Mouse (Mus musculus): ENCODE results near the gene Brinp1. TPM values are rescaled to one million over a fixed set of nuclear protein-coding genes. Genes with fewer than 3 reads are reported as not detected.

The Brinp1 gene
- total RNA-seq (2022) = under 1 TPM in 3 of 4 experiments, not detected in 1; 0.16 to 0.50 (median 0.29) TPM

DNA sequence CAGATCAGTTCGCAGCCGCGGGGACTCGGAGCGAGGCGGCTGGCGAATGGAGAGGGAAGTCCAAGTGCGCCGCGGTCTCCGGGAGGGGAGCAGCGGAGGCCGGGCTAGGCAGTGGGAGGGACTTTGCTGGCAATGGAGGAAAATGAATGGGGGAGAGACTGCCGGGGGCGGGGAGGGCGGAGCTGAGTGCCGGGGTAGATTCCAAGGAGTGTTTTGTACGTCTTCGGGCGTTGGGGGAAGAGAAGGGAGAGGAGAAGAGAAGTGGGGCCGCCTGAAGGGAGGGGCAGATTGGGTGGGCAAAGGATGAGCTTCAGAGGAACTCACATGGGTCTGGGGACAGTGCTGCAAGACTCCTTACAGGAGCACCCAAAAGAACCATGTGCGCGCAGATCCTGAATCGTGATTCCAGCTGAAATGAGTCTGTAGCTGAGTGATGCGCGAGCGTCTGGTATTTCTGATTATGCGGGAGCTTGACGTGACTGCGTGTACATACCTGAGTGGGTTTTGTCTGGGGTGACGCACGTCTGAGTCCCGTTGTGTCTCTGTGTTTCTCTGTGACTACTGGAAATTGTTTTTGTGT, at the start of gene Brinp1:
Gene Brinp1, minus strand, starts transcription at position 76 of the 580 bp plus-strand sequence.
- DNase-seq (ENCODE audit: low spot score) = no peak

DNA sequence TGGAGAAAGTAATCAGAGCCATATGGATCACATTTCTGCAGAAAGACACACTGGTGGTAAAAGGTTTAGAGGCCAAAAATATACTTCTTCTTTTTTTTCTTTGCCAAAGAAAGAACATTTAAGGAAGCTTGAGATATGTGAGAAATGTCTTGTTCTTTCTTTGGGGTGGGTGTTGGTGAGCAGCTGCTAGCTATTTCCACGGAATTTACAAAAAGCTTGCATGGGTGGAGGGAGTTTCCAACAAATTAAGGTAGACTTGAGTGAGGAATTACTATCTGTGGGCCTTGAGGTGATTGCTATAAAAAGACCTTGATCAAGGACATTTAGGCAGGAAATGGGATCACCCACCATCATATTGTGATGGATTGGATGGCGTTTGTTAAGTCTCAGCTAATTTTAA, 3.1 kb upstream of the Brinp1 start:
- DNase-seq (ENCODE audit: low spot score) = no peak

DNA sequence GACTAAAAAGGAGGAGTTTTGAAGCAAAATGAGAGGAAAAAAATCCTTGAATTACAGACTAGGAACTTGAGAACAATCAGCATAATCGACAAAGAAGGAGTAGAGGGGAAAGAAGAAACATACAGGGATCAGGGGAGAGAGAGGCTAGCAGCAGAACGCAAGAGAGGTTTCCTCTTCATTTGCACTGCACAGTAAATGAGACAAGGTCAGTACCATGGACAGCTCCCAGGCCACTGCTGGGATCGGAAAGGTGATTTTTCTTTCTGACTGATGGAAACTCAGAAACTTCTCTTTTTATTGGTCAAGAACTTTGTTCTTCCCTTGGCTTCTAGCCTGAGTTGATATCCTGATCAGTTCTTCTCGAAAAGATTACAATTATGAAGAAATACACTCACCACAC, 1.4 kb upstream of the Brinp1 start:
- DNase-seq (ENCODE audit: low spot score) = no peak

DNA sequence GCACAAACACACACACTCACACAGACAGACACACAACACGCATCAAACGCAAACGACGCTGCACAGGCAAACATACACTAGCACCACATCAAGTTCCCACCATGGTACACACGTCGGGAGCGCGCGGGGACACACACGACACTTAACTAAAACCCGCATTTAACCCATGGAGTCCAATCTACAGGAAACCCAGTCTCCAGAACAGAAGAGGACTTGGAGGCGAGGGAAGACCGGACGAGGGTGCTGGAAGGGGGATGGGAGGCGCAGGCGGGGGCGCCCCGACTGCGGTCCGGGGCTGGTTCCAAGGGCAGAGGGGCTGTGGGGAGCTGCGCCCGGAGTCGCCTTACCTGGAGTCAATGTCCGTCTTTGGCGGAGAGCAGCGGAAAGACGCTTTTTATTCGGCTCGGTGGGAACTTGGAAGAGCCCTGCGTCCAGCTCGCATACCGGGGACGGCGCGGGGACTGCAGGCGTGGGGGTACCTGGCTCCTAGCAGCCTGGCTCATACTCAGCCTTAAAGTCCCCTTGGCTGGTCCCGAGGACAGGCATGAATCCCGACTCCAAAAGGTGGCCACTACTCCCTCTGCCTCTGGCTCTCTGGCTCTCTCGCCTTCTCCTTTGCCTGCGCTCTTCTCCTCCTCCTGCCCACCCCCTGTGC, 403 bp downstream of the Brinp1 start:
- DNase-seq (ENCODE audit: low spot score) = no peak

DNA sequence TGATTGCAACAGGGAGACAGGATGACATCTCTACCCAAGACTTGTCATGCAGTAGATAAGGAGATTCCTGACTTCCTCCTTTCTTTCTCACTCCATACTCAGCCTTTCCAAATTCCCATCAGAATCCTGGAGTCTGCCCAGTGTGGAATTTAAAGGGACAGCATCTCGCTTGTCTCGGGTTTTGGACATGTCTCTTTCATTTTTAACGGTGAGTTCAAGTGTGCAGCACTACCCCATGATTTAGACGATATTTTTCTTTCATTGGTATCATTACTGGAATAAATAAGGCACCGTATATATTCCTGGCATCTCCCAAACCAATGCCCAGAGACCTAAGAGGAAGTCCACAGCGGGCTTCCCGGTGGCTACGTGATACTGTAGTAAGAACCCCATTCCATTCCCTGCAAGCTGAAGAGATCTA, 1.1 kb downstream of the Brinp1 start:
- no peak for DNase-seq (ENCODE audit: low spot score)

DNA sequence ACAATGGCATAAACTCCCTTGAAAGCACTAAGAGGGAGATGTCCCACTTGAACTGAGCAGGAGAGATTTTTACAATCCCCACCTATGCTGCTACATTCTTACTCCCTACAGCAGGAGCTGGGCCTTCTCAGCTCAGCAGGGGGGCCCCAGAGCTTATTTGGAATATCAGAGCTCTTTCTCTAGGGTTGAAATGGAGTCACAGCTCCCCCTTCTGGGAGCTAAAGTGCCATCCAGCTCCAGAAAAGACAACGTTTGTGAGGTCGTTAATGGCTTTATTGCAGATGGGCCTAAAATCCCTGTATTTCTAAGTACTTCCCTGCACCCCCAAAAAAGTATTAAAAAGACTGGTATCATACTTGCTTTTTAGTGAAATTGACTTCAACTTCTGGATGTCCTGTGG, 3.6 kb downstream of the Brinp1 start:
- no peak for DNase-seq (ENCODE audit: low spot score)

DNA sequence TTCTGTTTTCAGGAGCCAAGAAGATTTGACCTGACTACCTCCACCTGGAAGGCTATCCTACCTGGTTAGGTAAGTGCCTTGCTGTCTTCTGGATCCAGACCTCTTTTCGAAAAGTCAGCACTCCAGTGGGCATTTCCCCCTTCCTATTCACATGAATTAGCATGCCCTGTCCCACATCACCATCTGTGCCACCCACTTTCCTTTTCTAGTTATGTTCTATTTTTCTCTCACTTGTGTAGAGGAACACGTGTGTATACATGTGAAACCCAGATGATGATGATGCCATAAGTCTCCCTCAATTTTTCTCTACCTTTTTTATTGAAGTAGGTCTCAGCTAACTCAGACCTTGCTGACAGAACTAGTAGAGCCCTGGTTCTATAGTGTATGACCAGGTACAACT, 11.3 kb downstream of the Brinp1 start:
- no peak for DNase-seq (ENCODE audit: low spot score)

DNA sequence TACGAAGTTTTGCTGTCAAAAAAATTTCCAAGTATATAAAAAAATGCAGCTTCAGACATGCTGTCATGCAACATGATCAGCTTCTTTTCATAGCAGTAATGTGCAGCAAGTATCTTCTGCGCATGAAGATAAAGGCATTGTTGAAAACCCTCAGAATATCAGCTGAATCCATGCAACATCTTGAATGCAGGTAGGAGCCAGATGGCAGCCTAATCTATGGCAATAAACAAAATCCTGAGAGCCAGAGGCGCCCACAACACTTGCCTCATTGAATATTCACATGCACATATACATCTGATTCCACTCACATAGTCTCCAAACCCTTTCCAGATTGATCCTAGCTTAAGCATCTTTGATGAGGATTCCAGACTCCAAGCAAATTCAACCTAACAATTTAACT, 24.2 kb downstream of the Brinp1 start:
- no peak for DNase-seq (ENCODE audit: low spot score)

DNA sequence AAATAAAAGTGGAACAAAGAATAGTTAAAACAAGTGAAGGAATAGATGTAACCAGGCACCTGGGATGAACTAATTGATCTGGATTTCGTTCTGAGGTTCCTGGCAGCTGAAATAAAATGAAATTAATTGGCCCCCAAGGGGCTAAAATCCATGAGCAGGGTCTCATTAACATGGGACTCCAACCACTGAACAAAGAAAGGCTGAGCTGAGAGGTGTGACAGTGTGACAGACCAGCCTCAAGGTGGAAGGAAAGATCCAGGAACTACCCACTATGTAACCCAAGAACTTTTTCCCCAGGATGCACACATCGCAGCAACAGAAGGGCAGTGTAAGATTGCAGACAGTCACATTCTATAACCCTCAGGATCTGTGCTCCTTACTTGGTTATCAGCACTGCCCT, 28.1 kb downstream of the Brinp1 start:
- DNase-seq (ENCODE audit: low spot score) = no peak

DNA sequence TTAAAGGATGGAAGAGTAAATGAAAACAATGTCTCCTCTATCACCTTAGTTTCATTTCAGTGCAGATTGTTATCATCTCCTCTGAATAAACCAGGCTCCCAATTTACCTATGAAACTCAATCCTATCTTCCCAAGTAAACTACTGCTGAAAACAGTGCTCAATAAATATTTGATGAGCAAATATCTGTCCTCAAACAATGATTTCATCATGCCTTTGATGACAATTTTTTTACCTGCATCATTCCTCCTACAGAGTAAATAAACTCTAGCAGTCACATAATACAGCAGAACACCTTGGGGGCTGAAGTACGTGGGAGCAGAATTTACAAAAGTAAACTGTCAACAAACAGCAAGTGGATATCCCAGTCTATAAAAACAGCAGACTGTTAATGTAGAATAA, 31.3 kb downstream of the Brinp1 start:
- no peak for DNase-seq (ENCODE audit: low spot score)

DNA sequence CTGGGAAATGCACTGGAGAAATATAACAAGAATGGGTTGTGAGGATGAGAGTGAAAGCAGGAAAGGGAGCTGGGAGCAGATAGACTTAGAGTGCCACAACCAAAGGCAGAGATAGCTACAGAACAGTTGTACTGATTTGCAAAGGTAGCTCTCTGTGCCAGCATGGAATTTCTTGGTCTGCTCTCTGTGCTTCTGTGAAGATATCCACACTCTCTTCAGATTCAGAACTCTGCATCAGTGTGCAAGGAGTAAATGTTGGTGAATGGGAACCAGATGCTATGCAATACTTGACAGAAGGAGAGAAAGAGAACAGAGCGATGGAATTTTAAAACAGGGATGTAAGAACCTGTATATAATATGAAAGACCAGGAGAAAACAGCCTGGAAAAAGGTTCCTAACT, 31.7 kb downstream of the Brinp1 start:
- no peak for DNase-seq (ENCODE audit: low spot score)

DNA sequence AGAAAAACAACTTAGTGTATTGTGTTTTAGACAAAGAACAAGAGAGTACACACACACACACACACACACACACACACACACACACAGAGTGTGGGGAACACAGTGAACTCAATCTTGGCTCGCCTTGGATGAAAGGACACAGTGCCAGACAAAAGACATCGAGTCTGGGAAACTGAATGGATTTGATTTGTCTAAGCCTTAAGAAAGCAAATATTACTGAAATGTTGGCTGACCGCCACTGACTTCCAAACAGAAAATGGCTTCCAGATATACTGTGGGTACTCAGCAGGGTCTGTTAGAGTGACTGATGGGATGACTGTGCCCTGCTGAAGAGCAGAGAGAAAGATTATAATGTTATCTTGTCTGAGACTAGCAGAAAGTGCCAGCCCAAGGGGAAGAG, 34.1 kb downstream of the Brinp1 start:
- no peak for DNase-seq (ENCODE audit: low spot score)

DNA sequence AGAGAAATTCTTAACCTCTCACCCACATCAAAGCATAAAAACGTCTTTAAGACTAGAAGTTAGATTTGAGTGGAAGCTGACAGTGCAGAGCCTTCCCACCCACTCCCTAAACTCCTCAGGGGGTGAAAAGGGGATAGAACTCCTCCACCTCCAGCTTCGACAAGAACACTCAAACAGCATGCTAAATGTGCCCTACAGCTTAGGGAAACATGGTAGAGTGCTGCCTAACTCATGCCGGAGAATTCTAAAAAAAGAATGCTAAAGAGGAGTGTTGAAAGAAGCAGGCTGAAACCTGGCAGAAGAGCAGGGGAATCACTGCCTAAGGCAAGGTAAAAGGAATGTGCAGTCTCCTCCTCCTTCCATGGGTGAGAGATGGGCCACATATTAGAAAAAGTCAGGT, 43.3 kb downstream of the Brinp1 start:
- no peak for DNase-seq (ENCODE audit: low spot score)

DNA sequence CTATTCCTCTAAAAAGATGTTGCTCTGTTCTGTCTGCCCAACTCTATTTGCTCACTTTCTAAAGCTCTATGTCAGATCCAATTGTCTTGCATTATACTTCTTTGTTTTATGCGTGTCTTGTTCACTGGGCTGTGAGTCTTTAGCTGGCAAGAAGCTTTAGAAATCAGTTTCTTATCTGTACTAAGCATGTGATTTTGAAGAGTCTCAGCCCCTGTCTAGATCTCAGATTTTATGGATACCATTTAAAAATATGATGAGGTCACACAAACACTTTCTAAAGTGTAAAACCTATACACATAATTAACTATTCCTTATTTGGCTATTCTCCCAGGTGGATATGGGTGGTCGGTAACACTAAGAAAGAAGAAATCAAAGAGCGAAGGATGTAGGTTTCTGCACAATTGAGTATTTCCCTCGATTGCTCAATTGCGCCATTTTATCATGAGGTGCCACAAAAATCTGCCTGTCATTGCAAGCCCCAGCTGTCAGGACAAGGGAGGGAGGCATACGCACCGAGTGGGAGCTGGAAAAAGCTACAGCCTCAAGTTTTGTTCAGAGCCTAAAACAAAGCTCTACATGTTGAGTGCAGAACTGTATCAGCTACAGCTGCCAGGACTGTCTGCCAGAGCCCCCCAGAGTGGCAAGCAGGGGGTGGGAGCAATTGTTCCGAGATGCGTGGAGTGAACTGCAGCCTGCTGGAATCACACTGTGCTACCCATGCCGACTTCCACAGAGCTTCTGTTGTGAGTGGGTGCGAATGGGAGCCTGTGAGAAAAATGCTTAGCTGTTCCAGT, 47.6 kb downstream of the Brinp1 start:
- DNase-seq (ENCODE audit: low spot score) = no peak

DNA sequence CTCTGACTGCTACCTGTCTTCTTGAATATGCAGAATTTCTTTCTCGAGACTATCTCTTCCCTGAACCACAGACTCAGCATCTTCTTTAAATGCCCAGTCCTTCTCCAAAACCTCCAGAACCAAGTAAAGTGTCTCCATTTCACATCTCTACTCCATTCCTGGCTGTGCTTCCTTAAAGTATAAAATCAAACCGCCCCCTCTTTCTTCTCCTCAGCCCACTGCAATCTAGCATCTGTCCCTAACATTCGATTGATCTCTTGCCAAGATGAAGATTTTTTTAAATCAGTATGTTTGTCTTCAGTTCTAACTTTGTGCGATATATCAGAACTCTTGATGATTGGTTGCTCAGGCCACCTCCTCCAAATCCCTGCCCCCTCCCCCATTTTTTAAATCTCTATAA, 63.7 kb downstream of the Brinp1 start:
- DNase-seq (ENCODE audit: low spot score) = no peak

DNA sequence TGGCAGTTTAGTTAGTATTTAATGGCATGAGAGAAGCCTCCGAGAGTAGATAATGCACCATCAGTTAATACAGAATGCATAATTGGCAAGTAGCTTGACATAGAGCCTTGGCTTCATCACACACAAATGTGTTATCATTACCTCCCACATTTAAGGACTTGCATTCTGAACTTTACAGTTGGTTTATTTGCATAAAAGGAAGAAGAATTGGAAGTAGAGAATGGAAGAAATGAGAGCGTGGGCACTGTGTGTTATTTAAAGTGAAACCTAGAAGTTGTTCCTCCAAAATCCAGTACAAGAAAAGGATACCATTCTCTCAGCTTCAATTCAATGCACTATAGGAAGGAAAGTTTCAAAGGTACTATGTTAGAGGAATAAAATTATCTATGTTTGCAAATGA, 67.9 kb downstream of the Brinp1 start:
- no peak for DNase-seq (ENCODE audit: low spot score)

DNA sequence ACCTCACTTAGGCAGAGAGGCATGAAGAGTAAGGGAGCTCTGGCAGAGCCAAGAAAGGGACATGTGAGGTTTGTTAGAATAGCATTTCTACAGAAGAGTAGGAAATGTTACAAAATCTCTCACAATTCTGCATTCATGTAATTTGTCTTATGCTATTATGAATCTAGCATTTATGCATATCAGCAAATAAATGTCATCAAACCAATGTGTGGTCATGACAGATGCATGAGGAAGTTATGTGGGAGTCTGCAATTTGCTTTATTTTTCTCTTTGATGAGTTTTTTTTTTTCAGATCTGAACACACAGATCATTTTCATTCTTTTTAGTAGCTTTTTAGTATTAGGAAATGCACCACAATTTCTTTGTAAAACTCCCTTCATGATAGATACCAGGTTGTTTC, 82.2 kb downstream of the Brinp1 start:
- DNase-seq (ENCODE audit: low spot score) = no peak

DNA sequence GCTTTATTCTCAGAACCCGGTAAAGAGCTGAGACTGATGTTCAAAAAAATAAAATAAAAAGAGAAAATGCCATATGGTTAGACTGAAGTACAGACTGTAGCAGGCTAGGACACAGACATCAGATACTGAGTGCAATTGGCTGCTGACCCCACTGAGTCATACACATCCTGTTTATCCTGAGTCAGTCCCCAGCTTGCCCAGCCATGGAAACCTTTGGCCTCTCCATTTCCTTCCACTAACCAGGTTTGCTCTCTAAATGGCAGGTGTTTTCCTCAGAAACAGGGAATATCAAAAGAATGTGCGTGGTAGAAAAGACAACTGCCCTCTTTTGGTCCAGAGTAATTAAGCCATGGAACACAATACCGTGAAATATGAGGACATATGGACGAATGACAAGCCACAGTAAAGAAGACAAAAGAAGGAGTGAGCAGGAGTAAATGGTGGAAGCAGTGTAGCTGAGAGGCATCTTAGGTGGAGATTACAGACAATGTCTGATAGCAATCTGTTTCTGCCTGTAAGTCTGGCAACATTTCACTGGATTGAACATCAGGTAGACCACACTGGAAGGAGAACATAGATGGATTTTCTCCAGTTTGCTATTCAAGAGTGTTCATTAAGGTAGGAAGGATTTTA, 88.9 kb downstream of the Brinp1 start:
- no peak for DNase-seq (ENCODE audit: low spot score)

DNA sequence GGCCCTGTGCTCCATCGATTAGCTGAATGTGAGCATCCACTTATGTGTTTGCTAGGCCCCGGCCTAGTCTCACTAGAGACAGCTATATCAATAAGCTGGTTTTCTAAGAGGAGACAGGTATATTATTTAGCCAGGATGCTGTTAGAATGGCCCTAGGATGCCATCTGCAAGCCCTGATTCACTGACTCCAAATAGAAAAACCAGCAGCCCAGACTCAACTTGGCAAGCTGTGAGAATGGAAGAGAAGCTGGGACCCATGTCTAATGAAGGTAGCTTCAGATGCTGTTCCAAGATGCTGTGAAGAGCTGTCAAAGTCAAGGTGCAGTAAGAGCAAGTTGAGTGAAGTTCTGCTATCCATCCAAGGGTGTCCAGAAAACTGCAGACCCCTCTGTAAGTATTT, 89.5 kb downstream of the Brinp1 start:
- no peak for DNase-seq (ENCODE audit: low spot score)

DNA sequence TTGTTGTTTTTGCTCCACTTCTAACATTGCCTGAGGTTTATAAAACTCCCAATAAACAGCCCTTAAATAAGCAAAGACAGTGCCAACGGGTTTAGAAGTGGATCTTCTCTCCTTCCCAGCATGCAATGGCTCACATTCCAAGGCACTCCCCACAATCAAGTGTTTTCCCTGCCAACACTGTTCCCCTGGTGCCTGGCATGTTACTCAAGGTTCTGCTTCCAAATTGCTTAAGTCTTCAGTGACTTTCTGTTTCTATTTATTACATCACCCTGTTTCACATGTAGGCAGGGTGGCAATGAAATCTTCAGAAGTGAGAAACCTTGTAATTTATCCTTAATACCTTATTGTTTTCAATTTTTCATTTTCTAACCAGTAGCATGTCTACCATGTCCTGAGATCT, 97.3 kb downstream of the Brinp1 start:
- no peak for DNase-seq (ENCODE audit: low spot score)

DNA sequence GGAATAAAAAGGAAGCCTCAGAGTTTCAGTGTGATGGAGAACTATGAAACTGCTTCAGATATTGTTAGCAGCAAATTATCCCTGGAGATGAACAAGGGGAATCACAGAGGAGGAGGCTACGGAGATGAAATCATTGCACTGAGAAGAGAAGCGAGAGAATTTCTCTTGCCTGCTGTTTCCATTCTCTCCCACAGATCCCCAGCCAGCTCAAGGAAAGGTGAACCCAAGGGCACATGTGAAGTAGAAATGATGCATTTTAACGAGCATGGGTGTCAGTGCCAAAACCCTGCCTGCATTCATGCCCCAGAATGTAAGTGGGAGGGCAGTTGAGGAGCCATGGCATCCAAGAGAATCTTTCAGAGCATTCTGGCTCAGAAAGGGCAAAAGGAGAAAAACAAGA, 104.5 kb downstream of the Brinp1 start:
- DNase-seq (ENCODE audit: low spot score) = no peak

DNA sequence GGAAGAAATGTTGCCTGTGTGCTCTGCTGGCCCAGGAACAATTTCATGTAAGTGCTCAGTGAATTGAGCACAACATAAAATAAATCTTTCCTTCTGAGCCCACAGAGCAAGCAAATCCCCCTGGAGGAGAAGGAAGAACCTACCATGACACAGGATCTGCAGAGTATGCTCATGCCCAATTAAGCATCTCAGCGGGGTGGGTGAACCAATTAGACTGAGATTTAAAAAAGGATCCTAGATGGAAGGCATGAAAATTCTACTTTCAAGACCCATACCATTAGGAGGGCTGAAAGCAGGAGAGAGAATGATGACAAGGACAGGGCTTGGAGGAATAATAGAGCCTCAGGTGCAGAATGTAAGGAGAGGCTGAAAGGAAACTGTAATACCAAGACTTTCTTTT, 107.2 kb downstream of the Brinp1 start:
- DNase-seq (ENCODE audit: low spot score) = no peak

DNA sequence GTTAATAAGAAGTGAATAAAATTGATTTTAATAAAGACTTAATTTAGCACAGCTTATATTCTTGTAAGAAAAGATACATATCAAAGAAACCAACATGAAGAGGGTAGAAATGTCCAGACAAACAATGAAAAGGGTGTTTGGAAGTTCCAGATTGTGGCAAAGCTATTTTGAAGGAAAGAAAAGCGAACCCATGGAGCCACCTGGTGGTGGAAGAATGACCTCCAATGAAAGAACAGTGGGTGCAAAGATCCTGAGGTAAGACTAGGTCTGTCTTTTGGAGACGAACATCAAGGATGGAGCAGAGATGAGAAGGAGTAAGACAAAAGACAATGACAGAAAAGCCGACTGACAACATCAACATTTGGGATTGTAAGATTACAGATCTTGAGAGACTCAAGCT, 108.2 kb downstream of the Brinp1 start:
- DNase-seq (ENCODE audit: low spot score) = no peak

All from heart, adult 8-10 months (tissue).